Comparison of ENCODE assay signal across 8 mouse cellular contexts in the genomic region with DNA sequence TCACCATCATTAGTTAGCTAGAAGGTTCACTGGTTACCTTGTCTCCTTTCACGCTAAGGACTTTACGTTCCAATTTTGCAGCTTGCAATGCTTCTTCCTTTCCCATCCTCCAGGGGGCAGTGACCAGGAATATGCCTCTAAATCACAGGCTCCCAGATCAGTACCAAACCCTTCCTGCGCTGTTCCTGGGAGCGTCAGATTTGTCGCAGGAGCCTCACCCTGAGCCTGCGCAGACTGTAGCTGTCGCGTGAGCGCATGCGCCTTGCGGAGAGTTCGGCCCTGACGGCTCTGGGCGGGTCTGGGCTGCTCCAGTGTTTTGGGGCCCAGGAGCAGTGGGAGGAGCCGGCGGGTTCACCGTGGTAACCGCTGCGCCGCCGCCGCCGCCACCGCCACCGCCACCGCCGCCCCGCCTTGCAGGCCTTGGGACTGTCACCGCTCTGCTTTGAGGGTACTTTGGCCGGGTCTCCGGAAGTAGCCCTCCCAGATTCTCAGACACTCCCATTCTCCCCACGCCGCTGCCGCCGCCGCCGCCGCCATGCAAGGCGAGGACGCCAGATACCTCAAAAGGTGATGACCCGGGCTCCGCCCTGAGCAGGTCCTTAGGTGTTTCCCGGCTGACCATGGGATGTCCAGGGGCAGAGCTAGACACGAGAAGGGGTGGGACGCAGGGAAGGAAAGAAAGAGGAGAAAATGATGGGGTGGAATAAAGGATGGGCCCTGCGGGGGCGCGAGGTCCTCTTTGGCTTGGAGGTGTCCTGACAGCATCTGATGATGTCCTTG. TPM values are rescaled to one million over a fixed set of nuclear protein-coding genes. Genes with fewer than 3 reads are reported as not detected.
DNase-seq lines count a peak whose midpoint lies in the region; ATAC-seq lines count a peak whose summit lies in the region.

A gene (plus strand): TSS at position 248 of the 780 bp plus-strand sequence.

- H3K9ac ChIP-seq in forebrain, embryonic 11.5 days (ENCODE audit: low read length), result peak within 1 kb of the TSS; percentile 69
- peak within 1 kb of the TSS; percentile 83 for H3K9ac ChIP-seq in heart, embryonic 16.5 days (ENCODE audit: low read length)
- peak within 1 kb of the TSS; percentile 46 for H3K9ac ChIP-seq in liver, embryonic 15.5 days
- H3K9ac ChIP-seq in neural tube, embryonic 12.5 days, result peak within 1 kb of the TSS; percentile 78

- no peaks in the 10 kb centered on the region for H3K9me3 ChIP-seq in forebrain, embryonic 11.5 days (ENCODE audit: control insufficient read depth, low read length)
- H3K9me3 ChIP-seq in heart, embryonic 16.5 days (replicated peaks; ENCODE audit: control insufficient read depth, low read length), result no peaks in the 10 kb centered on the region
- H3K9me3 ChIP-seq in liver, embryonic 15.5 days (replicated peaks), result no peaks in the 10 kb centered on the region
- no peaks in the 10 kb centered on the region for H3K9me3 ChIP-seq in neural tube, embryonic 12.5 days

- H3K27me3 ChIP-seq in forebrain, embryonic 11.5 days (ENCODE audit: control insufficient read depth, insufficient read depth, low read length), result no peaks in the 10 kb centered on the region
- no peaks in the 10 kb centered on the region for H3K27me3 ChIP-seq in heart, embryonic 16.5 days (ENCODE audit: control insufficient read depth, insufficient read depth, low read length)
- H3K27me3 ChIP-seq in liver, embryonic 15.5 days, result no peaks in the 10 kb centered on the region
- no peaks in the 10 kb centered on the region for H3K27me3 ChIP-seq in neural tube, embryonic 12.5 days (replicated peaks)

- H3K4me3 ChIP-seq in forebrain, embryonic 11.5 days (ENCODE audit: low read depth, low read length), result peak within 1 kb of the TSS; percentile 62
- H3K4me3 ChIP-seq in heart, embryonic 16.5 days (ENCODE audit: low read length), result peak within 1 kb of the TSS; percentile 82
- peak within 1 kb of the TSS; percentile 67 for H3K4me3 ChIP-seq in liver, embryonic 15.5 days (replicated peaks)
- peak within 1 kb of the TSS; percentile 80 for H3K4me3 ChIP-seq in neural tube, embryonic 12.5 days

- H3K4me1 ChIP-seq in forebrain, embryonic 11.5 days (replicated peaks; ENCODE audit: control insufficient read depth, insufficient read depth, low read length), result no peaks in the 10 kb centered on the region
- H3K4me1 ChIP-seq in heart, embryonic 16.5 days (ENCODE audit: control insufficient read depth, insufficient read depth, low read length), result peaks cover 4% of the 10 kb centered on the region; the same call in 1 of the 2 replicates
- H3K4me1 ChIP-seq in liver, embryonic 15.5 days (replicated peaks), result peaks cover 12% of the 10 kb centered on the region
- no peaks in the 10 kb centered on the region for H3K4me1 ChIP-seq in neural tube, embryonic 12.5 days

- peaks cover 4% of the 10 kb centered on the region; the same call in 1 of the 2 replicates for H3K36me3 ChIP-seq in forebrain, embryonic 11.5 days (ENCODE audit: control insufficient read depth, insufficient read depth, low read length)
- peaks cover 5% of the 10 kb centered on the region for H3K36me3 ChIP-seq in heart, embryonic 16.5 days (ENCODE audit: control insufficient read depth, insufficient read depth)
- H3K36me3 ChIP-seq in liver, embryonic 15.5 days (replicated peaks), result no peaks in the 10 kb centered on the region
- H3K36me3 ChIP-seq in neural tube, embryonic 12.5 days, result peaks cover 6% of the 10 kb centered on the region

- peak; percentile 100 for ATAC-seq in forebrain, embryonic 11.5 days (replicated peaks; ENCODE audit: low FRiP score)
- peak; percentile 100 for ATAC-seq in heart, embryonic 16.5 days (replicated peaks; ENCODE audit: extremely low read depth, insufficient read depth, low FRiP score)
- ATAC-seq in liver, embryonic 15.5 days (ENCODE audit: insufficient read depth), result peak; percentile 100
- ATAC-seq in neural tube, embryonic 12.5 days (ENCODE audit: low FRiP score, low read depth), result peak; percentile 100

- peak within 1 kb of the TSS; percentile 33 for H3K27ac ChIP-seq in forebrain, embryonic 11.5 days (ENCODE audit: low read depth, low read length)
- H3K27ac ChIP-seq in heart, embryonic 16.5 days (ENCODE audit: low read length), result 0 out of 2 replicates have a peak within 1 kb of the TSS, but pooled peaks have one; percentile 23
- H3K27ac ChIP-seq in liver, embryonic 15.5 days (replicated peaks), result no peak within 1 kb of the TSS
- H3K27ac ChIP-seq in neural tube, embryonic 12.5 days, result peak within 1 kb of the TSS; percentile 80

- WGBS in forebrain, embryonic 11.5 days, result under 1% methylated on average over 44 of the region's 48 CpGs
- under 1% methylated on average over 47 of the region's 48 CpGs for WGBS in heart, embryonic 16.5 days
- under 1% methylated on average over 48 of the region's 48 CpGs for WGBS in liver, embryonic 15.5 days (ENCODE audit: insufficient replicate concordance)
- under 1% methylated on average over 48 of the region's 48 CpGs for WGBS in neural tube, embryonic 12.5 days

- DNase-seq in CD8-positive naive resting alpha-beta T cell, adult 2 months (ENCODE audit: low read depth in 2 of 2, low spot score in 2 of 2), result peak; percentile 84 to 85
- peak; percentile 93 for DNase-seq in c-Kit-positive CD71-positive TER-119-negative erythroid progenitor cells, embryonic 14.5 days (ENCODE audit: low read depth)
- DNase-seq in forebrain, embryonic 11.5 days (ENCODE audit: low spot score), result peak; percentile 99
- DNase-seq in kidney, postnatal 36 days, result peak; percentile 98 to 99
- peak; percentile 99 for DNase-seq in telencephalon, adult 2 months (ENCODE audit: low read depth, low spot score)

- H3K4me2 ChIP-seq in forebrain, embryonic 11.5 days (ENCODE audit: low read depth, low read length, severe bottlenecking), result peak within 1 kb of the TSS; percentile 53
- peak within 1 kb of the TSS; percentile 74 for H3K4me2 ChIP-seq in heart, embryonic 16.5 days (ENCODE audit: low read depth, low read length)
- H3K4me2 ChIP-seq in liver, embryonic 15.5 days, result peak within 1 kb of the TSS; percentile 86
- H3K4me2 ChIP-seq in neural tube, embryonic 12.5 days (replicated peaks), result peak within 1 kb of the TSS; percentile 71

RNA-seq across cellular contexts. Expression of the gene that starts here (rescaled TPM):
- polyA plus RNA-seq in forebrain, embryonic 11.5 days (2014; fragmentation: Nextera tagmentation; extraction: Ambion mirVana), result 45.1 and 49.1 TPM in 2 replicates
- 18.0 and 18.8 TPM in 2 replicates for polyA plus RNA-seq in heart, embryonic 16.5 days (2015; fragmentation: Nextera tagmentation; extraction: Ambion mirVana)
- 1.9 and 2.0 TPM in 2 replicates for polyA plus RNA-seq in liver, embryonic 15.5 days (2015; fragmentation: Nextera tagmentation; extraction: Ambion mirVana)
- 69.5 and 74.8 TPM in 2 replicates for polyA plus RNA-seq in neural tube, embryonic 12.5 days (2016; fragmentation: Nextera tagmentation; extraction: Ambion mirVana)
